Comparison of ENCODE assay signal across 12 mouse cellular contexts in genomic region chr17:25783086-25783485, GRCm38 (mm10). TPM values are rescaled to one million over a fixed set of nuclear protein-coding genes. Genes with fewer than 3 reads are reported as not detected.
A peak's percentile ranks its signal among the peaks of the same experiment; 100 is the strongest.
DNase-seq lines count a peak whose midpoint lies in the region; ATAC-seq and TF ChIP-seq lines count a peak whose summit lies in the region.
"Had no signal": no experiment of that assay in that cellular context is flagged by ENCODE, and none has a peak within 500 bp of the region (broad histone marks: within the 10 kb centered on the region; RNA-seq: fewer than 3 reads in every experiment).

No protein-coding gene starts in this region.

- H3K36me3 ChIP-seq in kidney, embryonic 14.5 days (ENCODE audit: control insufficient read depth, insufficient read depth, low read length) = peaks cover 52% of the 10 kb centered on the region

- no peak overlapping the region for H3K4me2 ChIP-seq in kidney, embryonic 14.5 days (replicated peaks; ENCODE audit: low read depth, low read length)
- H3K4me2 ChIP-seq: liver, embryonic 12.5 days had no signal

- no peak for ATAC-seq in kidney, embryonic 14.5 days (ENCODE audit: low FRiP score, low TSS enrichment)
- ATAC-seq: liver, embryonic 12.5 days; Patski had no signal

- no peak overlapping the region for H3K27ac ChIP-seq in kidney, embryonic 14.5 days (ENCODE audit: low read depth, low read length)
- no peak overlapping the region for H3K27ac ChIP-seq in cerebellum, adult 2 months (ENCODE audit: insufficient read depth, low read length)
- H3K27ac ChIP-seq: liver, embryonic 12.5 days had no signal

- DNase-seq in adrenal gland, postnatal 10 days = peak; percentile 89
- no peak for DNase-seq in adrenal gland, adult 18-20 months (ENCODE audit: low spot score in 2 of 2)
- DNase-seq in kidney, adult 18-20 months = peak; percentile 47
- peak; percentile 70 to 72 for DNase-seq in cerebellum, adult 2 months
- peak; percentile 62 for DNase-seq in heart, postnatal 4 days
- DNase-seq in lung, postnatal 4 days = no peak
- no peak for DNase-seq in lung, postnatal 10 days

- no peaks in the 10 kb centered on the region for H3K9me3 ChIP-seq in kidney, embryonic 14.5 days (ENCODE audit: control insufficient read depth, low read length)
- H3K9me3 ChIP-seq: liver, embryonic 12.5 days had no signal

- no peak overlapping the region for H3K4me3 ChIP-seq in kidney, embryonic 14.5 days (ENCODE audit: low read length)
- no peak overlapping the region for H3K4me3 ChIP-seq in cerebellum, adult 2 months (replicated peaks; ENCODE audit: insufficient read depth, low read depth, low read length)
- H3K4me3 ChIP-seq: liver, embryonic 12.5 days had no signal

- TF ChIP-seq POLR2A in cerebellum, adult 2 months (IDR thresholded peaks at IDR 0.05; ENCODE audit: borderline replicate concordance, insufficient read depth, low read length) = 0 out of 2 replicates have a peak, but pooled peaks have one; percentile 13

- H3K27me3 ChIP-seq in kidney, embryonic 14.5 days (ENCODE audit: control insufficient read depth, insufficient read depth, low read length) = no peaks in the 10 kb centered on the region
- no peaks in the 10 kb centered on the region for H3K27me3 ChIP-seq in cerebellum, adult 2 months (ENCODE audit: control insufficient read depth, insufficient read depth, low read length)
- H3K27me3 ChIP-seq: liver, embryonic 12.5 days; Patski had no signal

- no peak for TF ChIP-seq CTCF in cerebellum, adult 2 months (IDR thresholded peaks at IDR 0.05; ENCODE audit: borderline replicate concordance, insufficient read depth, low read depth, low read length)

- H3K9ac ChIP-seq in kidney, embryonic 14.5 days (ENCODE audit: low read depth, low read length) = no peak overlapping the region
- H3K9ac ChIP-seq: liver, embryonic 12.5 days had no signal

- H3K4me1 ChIP-seq in kidney, embryonic 14.5 days (ENCODE audit: control insufficient read depth, insufficient read depth, low read length) = peaks cover 12% of the 10 kb centered on the region
- peaks cover 15% of the 10 kb centered on the region for H3K4me1 ChIP-seq in cerebellum, adult 2 months (ENCODE audit: control insufficient read depth, insufficient read depth, low read length)

- 93% methylated on average over 7 of the region's 7 CpGs for WGBS in kidney, embryonic 14.5 days
- WGBS in cerebellum, adult 2 months = 6% methylated on average over 7 of the region's 7 CpGs

RNA-seq across cellular contexts. Expression of gene Haghl, which starts 2.4 kb away (rescaled TPM):
- total RNA-seq in adrenal gland, postnatal 10 days (2021) = 10 to 100 TPM; 22.5 to 35.3 TPM
- 10 to 100 TPM; 17.4 to 23.7 TPM for total RNA-seq in adrenal gland, adult 18-20 months (2021)
- 75.4 and 75.6 TPM in 2 replicates for polyA plus RNA-seq in kidney, embryonic 14.5 days (2014; fragmentation: Nextera tagmentation; extraction: Ambion mirVana)
- 340 and 348 TPM in 2 replicates for polyA plus RNA-seq in cerebellum, adult 2 months (2012; rRNA removed)
- 10 to 100 TPM; 27.8 to 29.4 TPM for total RNA-seq in heart, postnatal 4 days (2021)

RNA-seq across cellular contexts. Expression of gene Ccdc78, which starts 3.3 kb away (rescaled TPM):
- total RNA-seq in adrenal gland, postnatal 10 days (2021) = not detected
- not detected for total RNA-seq in adrenal gland, adult 18-20 months (2021)
- 0.32 and 0.41 TPM in 2 replicates for polyA plus RNA-seq in kidney, embryonic 14.5 days (2014; fragmentation: Nextera tagmentation; extraction: Ambion mirVana)
- polyA plus RNA-seq in cerebellum, adult 2 months (2012; rRNA removed) = 0.47 and 0.79 TPM in 2 replicates
- total RNA-seq in heart, postnatal 4 days (2021) = not detected
- total RNA-seq: megakaryocyte-erythroid progenitor cell, adult 5-6 weeks had no signal

RNA-seq across cellular contexts. Expression of gene Narfl, which starts 9.5 kb away (rescaled TPM):
- 10 to 100 TPM; 31.9 to 39.7 TPM for total RNA-seq in adrenal gland, postnatal 10 days (2021)
- total RNA-seq in adrenal gland, adult 18-20 months (2021) = 10 to 100 TPM; 35.8 to 37.1 TPM
- polyA plus RNA-seq in kidney, embryonic 14.5 days (2014; fragmentation: Nextera tagmentation; extraction: Ambion mirVana) = 25.3 and 27.3 TPM in 2 replicates
- polyA plus RNA-seq in cerebellum, adult 2 months (2012; rRNA removed) = 43.5 and 45.5 TPM in 2 replicates
- total RNA-seq in heart, postnatal 4 days (2021) = 10 to 100 TPM; 41.7 to 46.9 TPM

RNA-seq across cellular contexts. Expression of gene Fam173a, which starts 9.6 kb away (rescaled TPM):
- total RNA-seq in adrenal gland, postnatal 10 days (2021) = 10 to 100 TPM; 63.1 to 76.4 TPM
- total RNA-seq in adrenal gland, adult 18-20 months (2021) = 10 to 100 TPM; 78.0 to 89.1 TPM
- polyA plus RNA-seq in kidney, embryonic 14.5 days (2014; fragmentation: Nextera tagmentation; extraction: Ambion mirVana) = 90.2 and 111 TPM in 2 replicates
- 167 and 178 TPM in 2 replicates for polyA plus RNA-seq in cerebellum, adult 2 months (2012; rRNA removed)
- 10 to 100 TPM; 41.0 to 44.2 TPM for total RNA-seq in heart, postnatal 4 days (2021)

RNA-seq across cellular contexts. Expression of gene AC134908.4, which starts 12.4 kb away (rescaled TPM):
- total RNA-seq in adrenal gland, postnatal 10 days (2021) = under 1 TPM in 1 of 2 experiments, not detected in 1; 0.48 TPM
- 1 to 10 TPM in 1 of 2 experiments, not detected in 1; 1.4 TPM for total RNA-seq in adrenal gland, adult 18-20 months (2021)
- polyA plus RNA-seq in kidney, embryonic 14.5 days (2014; fragmentation: Nextera tagmentation; extraction: Ambion mirVana) = not detected in 2 replicates
- polyA plus RNA-seq in cerebellum, adult 2 months (2012; rRNA removed) = 3.3 and 5.0 TPM in 2 replicates
- 1 to 10 TPM in 1 of 2 experiments, under 1 TPM in 1; 0.86 to 1.2 TPM for total RNA-seq in heart, postnatal 4 days (2021)
- total RNA-seq: megakaryocyte-erythroid progenitor cell, adult 5-6 weeks had no signal
- polyA plus RNA-seq: intestine, embryonic 14.5 days; liver, embryonic 12.5 days had no signal

Comparison
In these comparisons a context has a peak if more than half of its experiments do, and no peak if none do; other contexts are left out.
1. DNase-seq: peak in adrenal gland, postnatal 10 days (single experiment), kidney, adult 18-20 months (single experiment), cerebellum, adult 2 months (2 of 2) and heart, postnatal 4 days (single experiment); none in adrenal gland, adult 18-20 months (0 of 2), lung, postnatal 4 days (0 of 2) and lung, postnatal 10 days (single experiment).